Mouse (Mus musculus) cortical plate, adult 2 months (tissue): ENCODE measurements around the gene Ncoa4. TPM values are rescaled to one million over a fixed set of nuclear protein-coding genes. Genes with fewer than 3 reads are reported as not detected.

Experiments used
- H3K27ac ChIP-seq: fragments of 200-500 bp; 2 replicates; pipeline ENCODE4 v1.5.1; 2012; ENCODE audit warnings: low read length, control low read depth, inconsistent platforms; ENCODE audit not compliant: insufficient read depth
- H3K4me1 ChIP-seq: fragments of 200-500 bp; 2 replicates; pipeline ENCODE4 v1.6.1; 2011; ENCODE audit warnings: low read length; ENCODE audit not compliant: control insufficient read depth, insufficient read depth
- H3K4me3 ChIP-seq: fragments of 200-500 bp; 2 replicates; pipeline ENCODE4 v1.5.1; 2011; ENCODE audit warnings: mild to moderate bottlenecking, low read length, control low read depth; ENCODE audit not compliant: insufficient read depth
- CTCF ChIP-seq: fragments of 200-500 bp; IDR thresholded peaks from 2 replicates; pipeline ENCODE4 v1.5.1; 2011; ENCODE audit warnings: mild to moderate bottlenecking, control low read depth, low read length; ENCODE audit not compliant: insufficient read depth; ENCODE audit errors: extremely low read depth
- POLR2A ChIP-seq: fragments of 200-500 bp; IDR thresholded peaks from 2 replicates; pipeline ENCODE4 v1.6.1; 2011; ENCODE audit warnings: mild to moderate bottlenecking, low read length, control low read depth; ENCODE audit not compliant: insufficient read depth; ENCODE audit errors: extremely low read depth
- polyA plus RNA-seq: library from polyadenylated mRNA; depleted of rRNA; stranded (reverse); fragments of >200 nt; gene quantifications from 2 replicates; pipeline ENCODE4 v1.2.3, GENCODE M21; 2012

Ncoa4 gene
- polyA plus RNA-seq, 1 experiment, result 55.6 TPM

DNA sequence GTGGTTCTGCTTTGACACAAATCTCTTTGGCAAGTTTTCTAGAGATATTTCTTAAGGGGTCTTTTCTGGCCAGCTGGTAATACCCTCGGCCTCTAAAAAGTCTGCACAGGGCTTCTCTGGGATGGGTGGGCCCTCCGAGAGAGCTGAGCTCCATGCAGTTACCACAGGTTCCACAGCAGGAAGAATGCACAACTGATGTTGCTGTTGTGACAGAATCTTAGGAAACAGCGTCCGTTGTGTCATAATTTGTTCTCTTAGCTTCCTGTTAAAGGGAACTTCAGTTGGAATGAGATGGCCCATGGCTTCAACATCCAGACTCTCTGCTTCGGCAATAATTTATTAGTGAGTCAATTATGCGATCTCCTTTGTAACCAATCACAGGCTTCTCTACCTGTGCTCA lies 4.9 kb upstream of the Ncoa4 start:
- H3K27ac ChIP-seq, result no peak overlapping the region
- no peaks in the 10 kb centered on the region for H3K4me1 ChIP-seq
- no peak for TF ChIP-seq POLR2A
- TF ChIP-seq CTCF, result no peak
- no peak overlapping the region for H3K4me3 ChIP-seq

DNA sequence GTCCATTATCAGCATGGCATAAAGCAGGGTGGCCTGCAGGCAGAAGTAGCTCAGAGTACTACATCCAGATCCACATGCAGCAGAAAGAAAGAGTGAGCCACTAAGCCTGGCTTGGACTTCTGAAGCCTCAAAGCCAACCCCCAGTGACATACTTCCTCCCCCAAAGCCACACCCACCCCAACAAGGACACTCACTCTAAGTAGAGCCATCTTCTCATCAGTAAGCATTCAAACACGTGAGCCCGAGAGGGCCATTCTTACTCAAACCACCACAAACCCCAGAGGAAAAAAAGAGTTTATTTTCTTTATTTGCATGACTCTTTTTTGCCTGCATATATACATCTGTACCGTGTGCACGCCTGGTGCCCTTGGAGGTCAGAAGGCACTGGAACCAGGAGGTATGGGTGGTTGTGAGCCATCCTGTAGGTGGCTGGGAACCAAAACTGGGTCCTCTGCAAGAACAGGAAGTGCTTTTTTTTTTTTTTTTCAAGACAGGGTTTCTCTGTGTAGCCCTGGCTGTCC lies 455 bp upstream of the Ncoa4 start:
- peaks cover 5% of the 10 kb centered on the region; the same call in 1 of the 2 replicates for H3K4me1 ChIP-seq
- TF ChIP-seq POLR2A (no peak), CTCF (no peak)
- H3K4me3 ChIP-seq, result peak overlapping the region; percentile 93
- no peak overlapping the region for H3K27ac ChIP-seq

DNA sequence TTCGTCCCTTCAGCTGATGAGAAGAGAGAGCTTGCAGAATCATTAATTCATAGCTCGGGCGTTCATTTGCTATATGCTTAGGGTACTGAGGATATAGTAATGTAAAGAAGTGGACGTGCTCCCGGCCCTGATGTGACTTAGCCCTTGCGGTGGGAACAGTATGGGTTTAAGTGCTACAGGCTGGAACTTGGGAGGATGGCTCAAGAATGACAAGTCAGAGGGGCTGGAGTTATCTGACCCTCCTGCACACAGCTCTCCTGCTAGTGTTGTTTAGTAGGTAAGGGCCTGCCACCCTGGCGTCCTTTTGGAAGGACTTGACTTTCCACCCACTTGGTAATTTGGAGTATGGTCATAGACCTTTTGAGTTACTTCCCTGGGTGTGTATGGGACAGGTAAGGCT lies 898 bp downstream of the Ncoa4 start:
- Histone ChIP-seq H3K4me1 (peaks cover 7% of the 10 kb centered on the region; the same call in 1 of the 2 replicates), H3K4me3 (peak overlapping the region; percentile 93), H3K27ac (no peak overlapping the region)
- TF ChIP-seq CTCF (no peak), POLR2A (no peak)

DNA sequence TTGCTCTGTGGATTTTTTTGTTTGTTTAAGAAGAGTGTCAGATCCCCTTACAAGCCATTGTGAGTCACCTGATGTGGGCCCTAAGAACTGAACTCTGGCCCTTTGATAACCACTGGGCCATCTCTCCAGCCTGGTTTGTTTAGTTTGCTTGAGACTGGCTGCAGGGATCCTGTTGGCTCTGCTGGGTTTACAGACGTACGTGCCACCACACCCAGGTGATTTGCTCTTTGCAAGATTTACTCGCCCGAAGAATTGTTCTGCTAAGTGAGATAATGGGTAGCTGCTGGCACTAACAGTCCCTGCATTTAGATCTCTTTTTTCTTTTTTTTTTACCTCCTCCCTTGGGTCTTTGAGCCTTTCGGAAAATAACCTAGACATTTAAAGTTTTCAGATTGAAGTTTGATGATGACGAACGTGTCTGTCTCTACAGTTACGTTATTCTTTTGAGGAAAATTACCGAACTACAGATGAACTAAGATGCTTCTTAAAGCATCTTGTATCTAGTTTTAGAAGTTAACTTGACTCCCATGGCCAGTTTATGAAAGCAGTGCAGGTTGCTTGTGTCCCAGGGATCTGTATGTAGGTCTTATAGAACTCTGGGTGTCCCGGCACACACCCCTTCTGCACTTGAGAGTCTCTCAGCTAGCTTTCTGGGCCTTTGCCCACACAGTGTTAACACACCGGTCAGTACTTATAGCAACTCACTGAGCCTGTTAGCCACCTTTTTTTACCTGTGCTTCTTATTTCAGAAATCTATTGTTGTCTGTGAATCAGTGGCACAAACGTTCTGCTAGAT lies 1.6 kb downstream of the Ncoa4 start:
- H3K27ac ChIP-seq, result no peak overlapping the region
- H3K4me3 ChIP-seq, result peak overlapping the region; percentile 93; the same call in 1 of the 2 replicates
- peaks cover 7% of the 10 kb centered on the region; the same call in 1 of the 2 replicates for H3K4me1 ChIP-seq
- TF ChIP-seq POLR2A, result no peak
- TF ChIP-seq CTCF, result no peak

DNA sequence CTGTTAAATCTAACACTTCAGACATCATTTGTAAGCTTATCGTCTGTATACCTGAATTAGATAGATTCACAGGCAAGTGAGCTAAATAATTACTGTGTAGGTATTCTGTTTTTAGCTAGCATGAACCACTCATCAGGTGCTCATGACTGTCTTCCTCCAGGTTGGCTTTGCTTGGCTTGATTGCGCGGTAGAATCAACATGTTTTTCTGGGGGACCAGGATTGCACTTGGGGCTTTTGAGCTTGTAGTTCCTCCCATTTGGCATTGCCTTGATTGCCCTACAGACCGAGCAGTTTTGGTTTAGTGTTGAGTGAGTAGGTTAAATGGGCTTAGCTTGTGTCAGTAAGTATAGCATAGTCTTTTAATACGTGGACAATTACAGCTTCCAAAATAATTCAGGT lies 2.6 kb downstream of the Ncoa4 start:
- no peak overlapping the region for H3K27ac ChIP-seq
- H3K4me1 ChIP-seq, result peaks cover 7% of the 10 kb centered on the region; the same call in 1 of the 2 replicates
- TF ChIP-seq POLR2A (no peak), CTCF (no peak)
- H3K4me3 ChIP-seq, result no peak overlapping the region

DNA sequence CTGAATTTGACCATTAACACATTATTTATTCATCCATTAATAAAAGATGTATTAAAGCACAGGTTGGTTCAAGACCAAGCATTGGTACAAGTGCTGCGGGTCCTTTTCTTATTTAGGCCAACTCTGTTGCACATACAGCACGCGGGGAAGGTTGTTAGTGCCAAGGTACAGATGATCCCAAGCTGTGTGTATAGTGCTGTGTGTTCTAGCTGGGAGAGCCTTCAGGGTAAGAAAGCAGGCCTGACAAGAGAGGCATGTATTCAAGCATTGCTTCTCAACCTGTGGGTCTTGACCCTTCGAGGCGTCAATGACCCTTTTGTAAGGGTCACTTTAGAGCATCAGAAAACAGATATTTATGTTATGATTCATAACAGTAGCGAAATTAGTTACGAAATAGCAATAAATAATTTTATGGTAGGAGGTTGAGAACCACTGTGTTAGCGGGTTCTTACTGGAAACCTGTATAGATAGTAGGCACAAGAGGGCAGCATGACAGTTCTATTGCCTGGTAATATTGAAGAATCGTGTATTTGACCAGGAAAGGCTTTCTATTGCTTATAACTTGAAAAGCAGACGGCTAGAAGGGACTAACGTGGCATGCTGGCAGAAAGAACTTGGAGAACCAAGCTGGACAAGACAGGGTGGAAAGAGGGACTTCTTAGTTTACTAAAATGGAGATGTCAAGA lies 3.7 kb downstream of the Ncoa4 start:
- no peak for TF ChIP-seq CTCF
- TF ChIP-seq POLR2A, result no peak
- no peak overlapping the region for H3K4me3 ChIP-seq
- no peak overlapping the region for H3K27ac ChIP-seq
- peaks cover 7% of the 10 kb centered on the region; the same call in 1 of the 2 replicates for H3K4me1 ChIP-seq

DNA sequence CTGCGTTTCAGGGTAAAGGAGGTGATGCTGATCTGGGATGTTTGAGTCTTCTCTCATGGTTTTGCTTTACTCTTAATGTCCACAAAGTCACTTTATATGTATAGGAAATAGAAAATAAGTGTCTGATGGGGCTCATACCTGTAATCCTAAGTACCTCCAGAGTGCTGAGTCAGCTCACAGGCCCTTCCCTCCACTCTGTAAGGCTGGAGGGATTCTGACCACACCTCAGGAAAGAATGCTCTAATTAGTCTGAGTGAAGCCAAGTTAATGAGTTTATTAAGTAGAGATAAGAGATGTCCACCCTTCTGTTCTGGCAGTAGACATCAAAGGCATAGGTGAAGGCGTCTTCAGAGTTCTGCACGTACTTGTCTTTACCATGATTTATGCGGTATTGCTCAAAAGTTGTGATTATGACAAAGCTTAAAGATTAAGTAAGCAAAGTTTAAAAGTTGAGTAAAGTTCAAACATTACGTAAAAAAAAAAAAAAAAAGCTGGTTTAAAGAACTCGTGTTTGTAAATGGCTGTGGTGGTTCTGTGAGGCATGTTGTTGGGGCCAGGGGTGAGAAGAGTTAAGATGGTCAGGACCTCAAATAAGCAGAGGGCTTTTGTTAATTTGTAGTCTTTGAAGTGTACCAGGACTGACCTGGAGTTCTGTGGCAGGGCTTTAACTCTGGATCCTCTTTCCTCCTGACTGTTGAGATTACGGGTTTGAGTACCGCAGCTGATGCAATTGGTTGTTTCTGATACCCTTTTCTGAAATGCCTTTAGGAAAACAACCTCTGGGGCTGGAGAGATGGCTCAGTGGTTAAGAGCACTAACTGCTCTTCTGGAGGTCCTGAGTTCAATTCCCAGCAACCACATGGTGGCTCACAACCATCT lies 4.7 kb downstream of the Ncoa4 start:
- H3K27ac ChIP-seq, result no peak overlapping the region
- H3K4me3 ChIP-seq, result no peak overlapping the region
- TF ChIP-seq CTCF (no peak), POLR2A (no peak)
- peaks cover 12% of the 10 kb centered on the region; the same call in 1 of the 2 replicates for H3K4me1 ChIP-seq

DNA sequence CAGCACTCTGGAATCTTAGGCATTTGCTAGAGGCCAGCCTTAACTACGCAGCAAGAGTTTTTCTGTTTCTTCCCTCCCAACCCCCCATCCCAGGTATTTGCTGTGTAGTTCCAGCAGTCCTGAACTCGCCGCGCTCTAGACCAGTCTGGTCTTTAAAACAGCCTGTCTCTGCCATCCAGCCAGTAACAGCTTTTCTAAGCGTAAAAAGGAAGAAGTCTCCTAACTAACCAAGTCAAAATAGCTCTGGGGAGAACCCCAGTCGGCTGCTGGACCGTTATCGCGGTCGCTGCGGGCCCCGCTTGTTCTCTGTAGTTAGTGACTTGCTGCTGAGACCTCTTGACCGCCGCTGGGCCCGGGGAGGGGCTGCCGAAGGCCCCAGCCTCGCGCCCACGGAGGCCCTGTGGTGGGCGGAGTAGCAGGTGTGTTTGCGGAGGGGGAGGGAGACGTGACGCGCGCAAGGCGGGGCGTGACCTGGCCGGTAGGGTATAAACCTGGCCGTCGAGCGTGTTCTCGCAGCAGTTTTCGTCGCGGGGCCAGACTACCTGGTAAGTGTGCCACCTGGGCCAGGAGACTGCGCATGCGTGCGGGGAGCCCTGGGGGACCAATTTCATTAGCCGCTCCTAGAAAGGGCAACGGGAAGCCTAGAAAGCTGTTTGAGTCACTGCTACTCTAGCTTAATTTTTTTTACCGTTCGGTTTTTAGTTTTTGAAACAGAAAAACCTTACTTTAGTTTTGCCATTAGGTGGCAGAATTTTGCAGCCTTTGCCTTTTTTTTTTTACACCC lies 5.8 kb downstream of the Ncoa4 start:
- Histone ChIP-seq H3K4me3 (peak overlapping the region; percentile 39), H3K4me1 (peaks cover 16% of the 10 kb centered on the region; the same call in 1 of the 2 replicates), H3K27ac (0 out of 2 replicates have a peak overlapping the region, but pooled peaks have one; percentile 65)
- TF ChIP-seq POLR2A (no peak), CTCF (no peak)
